Mouse (Mus musculus): ENCODE measurements around the gene Slc22a5. TPM values are rescaled to one million over a fixed set of nuclear protein-coding genes. Genes with fewer than 3 reads are reported as not detected.

Gene Slc22a5
- polyA plus RNA-seq, 1 experiment = 8.4 TPM

DNA sequence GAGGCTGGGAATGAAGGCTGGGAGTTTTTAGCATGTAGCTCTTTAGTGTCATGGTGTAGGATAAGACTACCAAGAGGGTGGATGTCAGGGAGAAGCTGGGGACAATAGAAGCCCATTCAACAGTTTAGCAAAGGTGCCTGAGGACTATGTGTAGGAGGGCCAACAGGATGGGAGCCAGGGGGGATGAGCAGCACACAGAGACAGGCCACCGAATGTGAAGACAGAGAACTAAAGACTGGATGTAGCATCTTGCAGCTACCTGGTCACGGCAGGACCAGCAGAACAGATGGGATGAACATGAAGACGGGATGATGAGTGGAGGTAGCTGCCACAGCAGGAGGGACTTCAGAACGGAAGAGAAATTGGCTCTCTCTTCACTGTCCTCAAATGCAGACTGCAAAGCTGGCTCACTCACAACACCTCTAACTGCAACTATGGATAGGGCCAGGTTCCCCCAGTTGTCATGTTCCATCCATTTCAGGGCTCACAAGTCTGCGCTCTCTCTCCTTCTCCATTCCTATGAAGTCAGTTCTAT lies 74.6 kb downstream of the Slc22a5 start:
- no peak for TF ChIP-seq GATA1 (IDR thresholded peaks at IDR 0.05; ENCODE audit: low read length)

- TF ChIP-seq GATA1 (IDR thresholded peaks at IDR 0.05; ENCODE audit: low read length) = no peak
These were observed 76.7 kb downstream of the Slc22a5 start for GRCm38 (mm10) chr11:53814810-53815209.

Other genes with a start within 250 kb of the Slc22a5 start
- 16.0 and 16.3 TPM in 2 replicates for gene Rad50, start 184.3 kb downstream of the Slc22a5 start, polyA plus RNA-seq (2012)
- gene Il5, start 170.9 kb downstream of the Slc22a5 start, polyA plus RNA-seq (2012) = not detected in 2 replicates
- 0.25 and 0.32 TPM in 2 replicates for gene Irf1, start 121.6 kb downstream of the Slc22a5 start, polyA plus RNA-seq (2012)
- gene Gm17334, start 118.5 kb downstream of the Slc22a5 start, polyA plus RNA-seq (2012) = not detected in 2 replicates
- gene Gm12216, start 32.4 kb downstream of the Slc22a5 start, polyA plus RNA-seq (2012) = not detected in 2 replicates
- not detected in 2 replicates for gene Slc22a21, start 88.7 kb upstream of the Slc22a5 start, polyA plus RNA-seq (2012)
- 0.09 and 0.22 TPM in 2 replicates for gene Slc22a4, start 136.4 kb upstream of the Slc22a5 start, polyA plus RNA-seq (2012)
- not detected in 2 replicates for gene Pdlim4, start 177.4 kb upstream of the Slc22a5 start, polyA plus RNA-seq (2012)
- gene P4ha2, start 208.4 kb upstream of the Slc22a5 start, polyA plus RNA-seq (2012) = not detected in 2 replicates

All from G1E-ER4 (cell line).